Mouse (Mus musculus): ENCODE results near the gene Rprd1b.

Rprd1b gene

GRCm38 (mm10) chr2:158028354-158028863 lies at the start of gene Rprd1b, which contains the start of gene Tti1:
Gene Rprd1b, plus strand, starts transcription at chr2:158028497.
Gene Tti1, minus strand, starts transcription at chr2:158028433.
- peak; percentile 89 for DNase-seq (ENCODE audit: low read depth, low spot score)

- no peak for DNase-seq (ENCODE audit: low read depth, low spot score)
Measured at GRCm38 (mm10) chr2:157979241-157979640, 49.1 kb upstream of the Rprd1b start.

GRCm38 (mm10) chr2:157982727-157983126 lies 45.6 kb upstream of the Rprd1b start:
- no peak for DNase-seq (ENCODE audit: low read depth, low spot score)

- DNase-seq (ENCODE audit: low read depth, low spot score) = no peak
Measured at GRCm38 (mm10) chr2:157983276-157983675, 45.0 kb upstream of the Rprd1b start.

GRCm38 (mm10) chr2:157985611-157986010 lies 42.7 kb upstream of the Rprd1b start:
- DNase-seq (ENCODE audit: low read depth, low spot score) = no peak

GRCm38 (mm10) chr2:157986235-157986634 lies 42.1 kb upstream of the Rprd1b start:
- DNase-seq (ENCODE audit: low read depth, low spot score) = no peak

- DNase-seq (ENCODE audit: low read depth, low spot score) = no peak
Measured at GRCm38 (mm10) chr2:157988416-157989190, 39.7 kb upstream of the Rprd1b start.

- no peak for DNase-seq (ENCODE audit: low read depth, low spot score)
Measured at GRCm38 (mm10) chr2:157989946-157990345, 38.4 kb upstream of the Rprd1b start.

GRCm38 (mm10) chr2:157991026-157991425 lies 37.3 kb upstream of the Rprd1b start:
- no peak for DNase-seq (ENCODE audit: low read depth, low spot score)

- no peak for DNase-seq (ENCODE audit: low read depth, low spot score)
Measured at GRCm38 (mm10) chr2:157992501-157992900, 35.8 kb upstream of the Rprd1b start.

GRCm38 (mm10) chr2:157998817-157999216 lies 29.5 kb upstream of the Rprd1b start:
- no peak for DNase-seq (ENCODE audit: low read depth, low spot score)

GRCm38 (mm10) chr2:158004620-158005019 lies 23.7 kb upstream of the Rprd1b start:
- DNase-seq (ENCODE audit: low read depth, low spot score) = no peak

GRCm38 (mm10) chr2:158005641-158006040 lies 22.7 kb upstream of the Rprd1b start:
- no peak for DNase-seq (ENCODE audit: low read depth, low spot score)

GRCm38 (mm10) chr2:158009373-158009772 lies 18.9 kb upstream of the Rprd1b start:
- no peak for DNase-seq (ENCODE audit: low read depth, low spot score)

- no peak for DNase-seq (ENCODE audit: low read depth, low spot score)
Measured at GRCm38 (mm10) chr2:158012608-158013007, 15.7 kb upstream of the Rprd1b start.

- DNase-seq (ENCODE audit: low read depth, low spot score) = no peak
Measured at GRCm38 (mm10) chr2:158017330-158017729, 11.0 kb upstream of the Rprd1b start.

- no peak for DNase-seq (ENCODE audit: low read depth, low spot score)
Measured at GRCm38 (mm10) chr2:158027855-158028353, 393 bp upstream of the Rprd1b start.

- no peak for DNase-seq (ENCODE audit: low read depth, low spot score)
Measured at GRCm38 (mm10) chr2:158030007-158030406, 1.7 kb downstream of the Rprd1b start.

GRCm38 (mm10) chr2:158035813-158036212 lies 7.5 kb downstream of the Rprd1b start:
- DNase-seq (ENCODE audit: low read depth, low spot score) = no peak

- no peak for DNase-seq (ENCODE audit: low read depth, low spot score)
Measured at GRCm38 (mm10) chr2:158036408-158036807, 8.1 kb downstream of the Rprd1b start.

- DNase-seq (ENCODE audit: low read depth, low spot score) = no peak
Measured at GRCm38 (mm10) chr2:158036953-158037352, 8.7 kb downstream of the Rprd1b start.

- no peak for DNase-seq (ENCODE audit: low read depth, low spot score)
Measured at GRCm38 (mm10) chr2:158037571-158037970, 9.3 kb downstream of the Rprd1b start.

- DNase-seq (ENCODE audit: low read depth, low spot score) = no peak
Measured at GRCm38 (mm10) chr2:158039662-158040061, 11.4 kb downstream of the Rprd1b start.
